Mouse (Mus musculus): ENCODE measurements around the gene Aarsd1. TPM values are rescaled to one million over a fixed set of nuclear protein-coding genes. Genes with fewer than 3 reads are reported as not detected.
"Not testable (repeated sequence)": the region's sequence is repeated elsewhere in the genome, so short reads cannot be mapped to it uniquely, and the experiment has no call there.

Aarsd1 gene
- total RNA-seq, 2 experiments from 2014 or later: 17.4 to 17.6 TPM

DNA sequence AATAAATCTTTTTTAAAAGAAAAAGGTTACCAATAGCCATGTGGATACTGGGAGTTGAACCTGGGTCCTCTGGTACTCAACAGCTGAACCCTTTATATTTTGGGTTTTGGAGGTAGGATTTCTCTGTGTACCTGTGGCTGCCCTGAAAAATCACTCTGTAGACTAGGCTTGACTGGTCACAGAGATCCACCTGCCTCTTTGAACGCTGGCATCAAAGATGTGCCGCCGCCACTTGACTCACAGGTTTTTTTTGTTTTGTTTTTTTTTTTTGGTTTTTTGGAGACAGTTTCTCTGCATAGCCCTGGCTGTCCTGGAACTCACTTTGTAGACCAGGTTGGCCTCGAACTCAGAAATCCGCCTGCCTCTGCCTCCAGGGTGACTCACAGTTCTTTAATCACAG, 30.4 kb upstream of the Aarsd1 start:
- no peak for DNase-seq

DNA sequence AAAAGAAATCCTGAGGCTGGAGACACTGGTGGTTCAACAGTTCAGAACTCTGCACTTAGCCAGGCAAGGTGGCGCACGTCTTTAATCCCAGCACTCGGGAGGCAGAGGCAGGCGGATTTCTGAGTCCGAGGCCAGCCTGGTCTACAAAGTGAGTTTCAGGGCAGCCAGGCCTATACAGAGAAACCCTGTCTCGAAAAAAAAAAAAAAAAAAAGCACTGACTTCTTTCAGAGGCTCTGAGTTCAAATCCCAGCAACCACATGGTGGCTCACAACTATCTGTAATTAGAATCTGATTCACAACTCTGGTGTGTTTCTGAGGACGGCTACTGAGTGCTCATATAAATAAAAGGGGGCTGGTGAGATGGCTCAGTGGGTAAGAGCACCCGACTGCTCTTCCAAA, 29.4 kb upstream of the Aarsd1 start:
- not testable (repeated sequence) for DNase-seq

GRCm38 (mm10) chr11:101446319-101446718, 28.9 kb upstream of the Aarsd1 start:
- DNase-seq: no peak

GRCm38 (mm10) chr11:101442760-101443159, 25.3 kb upstream of the Aarsd1 start:
- DNase-seq: no peak

- peak; percentile 87 for DNase-seq
These were observed 24.8 kb upstream of the Aarsd1 start, which contains the start of gene Rpl27 for GRCm38 (mm10) chr11:101442127-101442693. Gene Rpl27, plus strand, starts transcription at chr11:101442298.

- not testable (repeated sequence) for DNase-seq
These were observed 24.2 kb upstream of the Aarsd1 start for GRCm38 (mm10) chr11:101441450-101442126.

- not testable (repeated sequence) for DNase-seq
These were observed 20.6 kb upstream of the Aarsd1 start for GRCm38 (mm10) chr11:101438006-101438405.

- DNase-seq: no peak
These were observed 19.5 kb upstream of the Aarsd1 start for GRCm38 (mm10) chr11:101436916-101437315.

DNA sequence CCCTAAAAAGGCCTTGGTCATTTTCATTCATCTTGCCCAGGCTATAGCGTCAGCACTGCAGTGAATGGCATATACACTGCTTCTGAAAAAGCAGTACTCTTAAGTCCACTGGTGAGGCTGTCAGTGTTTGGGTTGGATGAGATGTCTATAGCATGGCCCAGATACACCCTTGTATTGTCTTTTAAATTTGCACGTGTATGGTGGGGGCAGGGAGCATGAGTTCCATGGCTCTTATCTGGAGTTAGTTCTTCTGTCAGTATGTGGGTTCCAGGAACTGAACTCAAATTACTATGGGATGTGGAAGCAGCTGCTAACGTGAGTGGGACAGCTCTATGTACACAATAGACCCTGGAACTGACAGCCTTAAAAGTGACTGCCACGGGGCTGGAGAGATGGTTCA, 18.4 kb upstream of the Aarsd1 start:
- no peak for DNase-seq

- DNase-seq: no peak
These were observed 16.0 kb upstream of the Aarsd1 start for GRCm38 (mm10) chr11:101433396-101433795.

GRCm38 (mm10) chr11:101431327-101431726, 13.9 kb upstream of the Aarsd1 start:
- no peak for DNase-seq

DNA sequence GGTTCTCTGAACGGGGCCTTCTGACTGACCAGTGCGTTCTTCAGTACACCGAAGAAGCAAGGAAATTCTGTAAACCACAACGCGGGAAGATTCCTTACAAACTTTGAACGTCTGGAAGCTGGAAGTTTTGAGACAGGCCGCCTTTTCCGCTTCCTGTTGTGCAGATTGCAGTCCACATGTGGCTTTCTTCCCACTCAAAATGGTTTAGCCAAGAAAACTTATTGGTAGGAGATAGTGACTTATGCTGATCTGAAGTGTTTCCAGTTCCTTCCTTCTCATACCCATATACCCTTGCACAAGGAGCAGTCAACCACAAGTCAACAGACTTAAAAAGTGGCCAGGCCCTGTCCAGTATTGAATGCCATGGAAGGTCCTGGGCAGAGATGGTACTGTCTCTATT, 8.8 kb upstream of the Aarsd1 start:
- no peak for DNase-seq

- DNase-seq: peak; percentile 100
These were observed 7.8 kb upstream of the Aarsd1 start, which contains the start of the genes Rundc1 and Ptges3l for GRCm38 (mm10) chr11:101424925-101425813. Gene Rundc1, plus strand, starts transcription at chr11:101425085. Gene Ptges3l, minus strand, starts transcription at chr11:101425333.

DNA sequence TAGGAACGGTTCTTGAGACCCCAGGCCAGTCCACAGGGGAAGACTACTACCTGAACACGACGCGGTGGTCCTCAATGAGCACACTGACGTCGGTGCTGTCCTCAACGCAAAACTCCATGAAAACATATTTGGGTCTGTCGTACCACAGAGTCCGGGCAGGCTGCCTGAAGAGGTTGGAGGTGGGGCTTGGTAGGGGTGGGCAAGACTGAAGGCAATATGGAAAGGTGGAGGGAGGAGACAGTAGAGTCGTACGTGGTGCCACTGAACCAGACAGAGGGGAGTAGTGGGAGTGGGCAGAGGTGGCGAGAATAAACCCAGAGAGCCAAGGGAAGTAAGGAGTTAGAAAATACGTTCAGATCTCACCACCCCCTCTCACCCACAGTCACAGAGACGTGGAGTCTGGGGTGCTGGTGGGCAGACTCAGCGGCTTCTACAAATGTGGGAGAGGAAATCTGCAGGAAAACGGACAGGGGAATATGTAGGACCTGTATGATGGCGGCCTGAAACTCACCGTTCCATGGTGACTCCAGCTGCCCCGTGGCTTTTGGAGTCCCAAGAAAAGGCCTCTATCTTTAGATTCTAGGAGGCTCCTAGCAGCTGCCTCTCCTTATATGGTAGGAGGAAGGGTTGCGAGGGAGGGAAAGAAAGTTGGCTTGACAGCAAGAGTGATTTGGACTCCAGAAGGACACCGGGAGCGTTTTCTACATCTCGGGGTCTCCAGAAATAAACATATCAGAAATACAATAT, 6.9 kb upstream of the Aarsd1 start, which contains the start of gene Gm27029:
Gene Gm27029 (minus strand): TSS at position 692 of the 747 bp plus-strand sequence.
- DNase-seq: peak; percentile 25

DNA sequence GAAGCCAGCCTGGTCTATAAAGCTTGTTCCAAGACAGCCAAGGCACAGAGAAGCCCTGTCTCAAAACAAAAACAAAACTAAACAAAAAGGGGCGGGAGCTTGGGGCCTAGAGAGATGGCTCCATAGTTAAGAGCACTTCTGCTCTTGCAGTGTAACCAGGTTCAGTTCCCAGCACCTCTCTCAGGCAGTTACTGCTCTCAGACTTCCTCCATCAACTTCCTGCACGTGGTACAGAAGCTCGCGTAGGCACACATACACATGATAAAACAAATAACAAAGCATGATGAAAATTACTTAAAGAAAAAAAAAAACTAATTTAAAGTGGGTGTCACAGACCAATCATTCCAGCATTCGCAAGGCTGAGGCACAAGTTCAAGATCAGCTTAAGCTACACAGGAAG, 2.7 kb upstream of the Aarsd1 start:
- no peak for DNase-seq

- no peak for DNase-seq
These were observed 2.2 kb upstream of the Aarsd1 start for GRCm38 (mm10) chr11:101419610-101420009.

DNA sequence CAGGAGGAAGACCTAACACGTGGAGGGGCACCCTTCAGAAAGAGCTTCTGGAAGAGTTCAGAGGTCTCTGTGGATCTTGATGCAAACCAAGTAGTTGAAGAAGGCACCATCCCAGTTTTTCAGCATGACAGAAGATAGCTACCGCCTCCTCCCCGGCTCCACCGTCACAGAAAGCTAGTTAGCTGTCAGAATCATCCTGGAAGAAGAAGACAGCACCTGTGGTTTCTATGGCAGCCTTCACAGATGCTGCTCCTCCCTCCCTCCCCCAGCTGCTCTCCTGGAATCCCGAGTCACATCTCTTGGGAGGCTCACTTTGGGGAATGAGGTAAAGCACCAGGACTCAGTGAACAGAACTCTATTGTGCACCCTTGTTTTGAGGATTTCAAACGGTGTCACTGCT, 1.6 kb upstream of the Aarsd1 start:
- no peak for DNase-seq

DNA sequence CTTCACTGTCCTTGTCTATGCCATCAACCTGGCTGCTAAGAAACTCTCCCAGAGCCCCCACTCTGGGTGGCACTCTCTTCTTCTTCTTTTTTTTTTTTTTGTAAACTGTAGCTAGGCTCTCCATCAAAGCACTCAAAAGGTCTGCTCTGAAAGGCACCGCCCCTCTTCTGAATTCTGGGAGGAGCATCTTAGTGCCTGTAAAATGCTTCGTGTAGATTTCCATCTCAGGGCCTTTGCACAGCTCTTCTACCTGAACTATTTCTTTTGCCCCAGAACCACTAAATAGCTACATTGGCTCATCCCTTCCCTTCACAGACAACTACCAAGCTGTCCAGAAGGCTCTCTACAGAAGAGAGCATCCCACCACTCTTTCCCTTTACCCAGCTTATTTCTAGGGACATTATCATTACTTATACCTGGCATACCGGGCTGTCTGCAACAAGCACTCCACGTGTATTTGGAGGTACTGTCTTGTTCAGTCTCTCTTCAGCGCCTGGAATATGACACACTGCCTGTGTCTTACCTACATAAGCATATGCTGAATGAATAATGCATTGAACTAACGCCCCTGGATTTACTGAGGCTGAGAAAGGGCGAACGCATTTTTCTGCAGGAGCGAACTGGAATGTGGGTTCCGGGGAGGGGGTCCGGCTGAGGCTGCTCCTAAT, 848 bp downstream of the Aarsd1 start:
- DNase-seq: no peak

GRCm38 (mm10) chr11:101415306-101415705, 2.1 kb downstream of the Aarsd1 start:
- no peak for DNase-seq

GRCm38 (mm10) chr11:101395110-101395509, 22.3 kb downstream of the Aarsd1 start:
- DNase-seq: peak; percentile 78

DNA sequence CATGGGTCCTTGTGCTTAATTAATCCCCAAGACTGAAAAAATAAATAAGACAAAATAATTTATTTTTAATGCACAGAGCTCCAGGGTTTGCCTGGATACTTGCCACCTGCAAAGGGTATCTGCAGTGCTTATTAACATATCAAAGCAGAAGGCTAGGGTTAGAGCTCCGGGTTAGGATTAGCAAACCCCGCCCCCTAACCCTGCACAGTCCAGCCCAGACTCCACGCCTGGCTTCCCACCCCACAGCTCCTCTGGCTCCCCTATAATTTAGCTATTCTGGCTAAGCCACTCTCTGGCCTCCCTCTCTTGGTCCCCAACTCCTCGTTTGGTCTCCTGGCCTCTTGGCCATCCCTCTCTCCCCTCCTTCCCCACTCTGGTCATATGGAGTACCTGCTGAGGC, 35.6 kb downstream of the Aarsd1 start:
- DNase-seq: no peak
